Mouse (Mus musculus): Measurements from ENCODE around the gene Slc34a2.

The Slc34a2 gene

GRCm38 (mm10) chr5:53110225-53110624, 72.3 kb downstream of the Slc34a2 start:
- DNase-seq (ENCODE audit: extremely low spot score) = no peak

DNA sequence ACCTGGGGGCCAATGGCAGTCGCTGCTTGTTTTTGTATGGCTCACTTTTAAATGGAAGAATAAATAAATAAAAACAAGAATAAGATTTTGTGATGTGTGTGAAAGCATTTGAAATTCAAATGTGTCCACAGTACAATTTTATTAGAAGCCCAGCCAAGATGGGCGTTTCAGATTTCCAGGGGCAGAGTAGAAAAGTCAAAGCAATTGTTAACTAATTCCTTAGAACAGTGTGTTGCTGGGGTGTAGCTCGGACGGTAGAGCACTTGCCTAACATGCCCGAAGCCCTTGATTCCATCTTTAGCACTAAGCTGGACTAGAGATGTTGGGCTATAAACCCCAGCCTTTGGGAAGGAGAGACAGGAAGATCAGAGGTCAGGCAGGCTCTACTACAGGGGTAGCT, 73.2 kb downstream of the Slc34a2 start:
- DNase-seq (ENCODE audit: extremely low spot score) = no peak

DNA sequence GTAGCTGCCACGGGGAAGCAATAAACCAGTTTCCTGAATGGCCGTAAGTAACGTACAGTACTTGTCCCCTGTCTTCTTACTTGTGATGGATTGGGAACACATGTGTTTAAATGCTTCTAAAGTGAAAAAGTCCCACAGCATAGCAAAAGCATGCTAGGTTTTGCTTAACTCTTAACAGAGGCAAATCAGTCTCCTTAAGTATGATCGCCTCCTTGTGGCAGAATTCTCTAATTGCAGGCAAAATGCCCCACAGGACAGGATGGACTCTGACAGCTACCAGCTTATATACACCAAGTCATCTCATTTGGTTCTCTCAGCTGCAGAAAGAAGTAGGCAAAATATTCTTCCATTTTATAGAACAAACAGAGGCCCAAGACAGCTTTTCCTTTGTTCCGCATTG, 75.1 kb downstream of the Slc34a2 start:
- DNase-seq (ENCODE audit: extremely low spot score) = no peak

DNA sequence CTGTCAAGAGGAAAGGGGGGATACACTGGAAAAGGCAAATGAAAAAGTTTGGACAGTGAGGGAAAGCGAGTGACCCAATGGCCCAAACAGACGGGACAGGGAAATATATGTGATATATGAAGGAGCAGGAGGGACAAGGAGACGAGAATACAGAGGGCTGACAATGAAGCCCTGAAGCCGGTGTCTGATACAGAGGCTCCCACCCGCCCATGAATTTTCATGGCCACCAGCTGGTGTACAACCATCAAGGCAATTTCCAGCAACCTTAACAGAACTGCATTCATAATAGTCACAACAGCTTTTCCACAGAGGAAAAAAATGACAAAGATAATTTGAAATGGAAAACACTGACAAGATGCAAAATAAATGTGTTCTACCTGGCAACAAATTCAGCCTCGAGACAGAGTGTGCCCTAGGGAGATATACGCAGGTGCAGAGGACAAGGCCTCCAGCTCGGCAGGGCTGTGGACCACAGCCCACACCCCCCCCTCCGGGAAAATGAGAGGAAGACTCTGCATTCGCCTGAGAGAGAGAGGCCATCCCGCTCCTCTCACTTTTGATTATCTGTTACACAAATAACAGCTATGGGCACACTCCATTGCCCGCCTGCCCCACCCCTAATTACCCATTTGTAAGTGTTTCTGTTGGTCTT, 76.9 kb downstream of the Slc34a2 start:
- DNase-seq (ENCODE audit: extremely low spot score) = no peak

- no peak for DNase-seq (ENCODE audit: extremely low spot score)
These were observed 80.3 kb downstream of the Slc34a2 start for GRCm38 (mm10) chr5:53118212-53118611.

- DNase-seq (ENCODE audit: extremely low spot score) = no peak
These were observed 81.8 kb downstream of the Slc34a2 start for GRCm38 (mm10) chr5:53119689-53120088.
